Mouse (Mus musculus): ENCODE results near the gene Adprhl1. TPM values are rescaled to one million over a fixed set of nuclear protein-coding genes. Genes with fewer than 3 reads are reported as not detected.

Gene Adprhl1
- polyA plus RNA-seq, 1 experiment from 2014 or later: 0.27 TPM

DNA sequence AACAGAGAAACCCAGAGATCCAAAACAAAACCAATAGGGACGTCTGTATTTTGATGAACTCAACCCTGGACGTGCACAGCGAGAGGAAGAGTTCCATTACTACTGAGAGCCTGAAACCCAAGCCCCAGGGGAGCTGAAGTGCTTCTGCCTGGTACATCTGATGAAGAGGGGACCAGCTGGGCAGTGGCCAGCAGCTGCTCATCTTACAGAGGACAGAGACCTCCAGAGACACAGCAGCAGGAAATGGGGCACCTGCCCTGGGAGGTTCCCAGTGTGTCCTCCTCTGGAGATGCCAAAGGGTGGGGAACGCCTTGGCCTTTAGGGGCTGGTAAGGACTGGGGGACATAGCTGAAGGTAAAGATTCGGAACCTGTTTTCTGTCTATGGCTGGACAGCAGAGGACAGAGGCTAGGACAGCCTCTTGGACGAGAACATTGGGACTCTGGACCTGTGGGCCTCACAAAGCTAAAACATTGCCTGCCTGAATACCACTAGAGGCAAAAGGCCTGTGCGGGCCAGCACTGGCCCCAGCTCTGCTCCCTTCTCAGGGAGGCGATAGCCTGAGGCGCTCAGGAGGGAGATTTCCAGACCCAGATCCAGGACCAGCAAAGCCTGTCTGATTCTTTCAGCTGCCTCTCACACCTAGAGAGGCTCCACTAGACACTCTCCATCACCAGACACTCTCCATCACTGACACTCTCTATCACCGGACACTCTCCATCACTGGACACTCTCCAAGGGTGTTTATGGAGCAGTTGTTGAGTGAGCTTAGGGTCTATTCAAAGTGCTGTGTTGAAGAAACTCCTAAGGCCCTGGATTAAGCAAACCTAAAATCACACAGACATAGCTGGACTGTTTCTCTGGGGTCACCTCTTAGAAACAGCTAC lies 10.7 kb downstream of the Adprhl1 start:
- H3K9me3 ChIP-seq (ENCODE audit: control insufficient read depth, low read length): no peaks in the 10 kb centered on the region
- H3K27me3 ChIP-seq (replicated peaks; ENCODE audit: control insufficient read depth, insufficient read depth, low read length): no peaks in the 10 kb centered on the region
- no peak overlapping the region for H3K27ac ChIP-seq (ENCODE audit: low read depth)
- H3K9ac ChIP-seq (ENCODE audit: low read length): no peak overlapping the region
- no peak overlapping the region for H3K4me2 ChIP-seq (ENCODE audit: low read length)
- 85% methylated on average over 10 of the region's 10 CpGs for WGBS
- no peaks in the 10 kb centered on the region for H3K36me3 ChIP-seq (ENCODE audit: control insufficient read depth, insufficient read depth, low read length)
- H3K4me3 ChIP-seq (ENCODE audit: low read depth, low read length): no peak overlapping the region
- H3K4me1 ChIP-seq (replicated peaks; ENCODE audit: control insufficient read depth, insufficient read depth, low read length): no peaks in the 10 kb centered on the region
- no peak for ATAC-seq (replicated peaks; ENCODE audit: low FRiP score, low TSS enrichment, low read depth)
- no peak for DNase-seq (ENCODE audit: low spot score)

GRCm38 (mm10) chr8:13240691-13241090 lies 13.3 kb downstream of the Adprhl1 start:
- Histone ChIP-seq H3K9ac (ENCODE audit: low read length) (no peak overlapping the region), H3K9me3 (ENCODE audit: control insufficient read depth, low read length) (no peaks in the 10 kb centered on the region), H3K27ac (ENCODE audit: low read depth) (no peak overlapping the region), H3K4me2 (ENCODE audit: low read length) (no peak overlapping the region), H3K36me3 (ENCODE audit: control insufficient read depth, insufficient read depth, low read length) (no peaks in the 10 kb centered on the region), H3K4me3 (ENCODE audit: low read depth, low read length) (no peak overlapping the region), H3K27me3 (replicated peaks; ENCODE audit: control insufficient read depth, insufficient read depth, low read length) (no peaks in the 10 kb centered on the region), H3K4me1 (replicated peaks; ENCODE audit: control insufficient read depth, insufficient read depth, low read length) (no peaks in the 10 kb centered on the region)
- ATAC-seq (replicated peaks; ENCODE audit: low FRiP score, low TSS enrichment, low read depth): no peak
- DNase-seq (ENCODE audit: low spot score): no peak
- 77% methylated on average over 7 of the region's 7 CpGs for WGBS

DNA sequence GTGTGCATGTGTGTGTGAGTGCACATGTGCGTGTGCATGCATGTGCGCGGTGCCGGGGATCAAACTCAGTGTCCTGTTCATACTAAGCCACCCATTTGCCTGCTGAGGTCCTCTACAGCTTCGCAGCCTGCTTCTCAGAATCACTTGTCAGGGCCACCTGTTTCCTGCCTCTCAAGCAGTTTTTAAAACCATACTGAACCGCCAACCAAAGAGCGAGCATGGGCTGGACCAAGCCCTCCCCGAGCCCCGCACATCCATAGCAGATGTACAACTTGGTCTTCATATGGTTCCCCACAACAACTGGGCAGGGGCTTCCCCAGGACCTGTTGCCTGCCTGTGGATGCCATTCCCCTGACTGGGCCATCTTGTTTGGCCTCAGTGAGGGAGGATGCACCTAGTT lies 13.9 kb downstream of the Adprhl1 start:
- Histone ChIP-seq H3K36me3 (ENCODE audit: control insufficient read depth, insufficient read depth, low read length) (no peaks in the 10 kb centered on the region), H3K4me2 (ENCODE audit: low read length) (no peak overlapping the region), H3K9ac (ENCODE audit: low read length) (no peak overlapping the region), H3K4me3 (ENCODE audit: low read depth, low read length) (no peak overlapping the region), H3K27ac (ENCODE audit: low read depth) (no peak overlapping the region), H3K27me3 (replicated peaks; ENCODE audit: control insufficient read depth, insufficient read depth, low read length) (no peaks in the 10 kb centered on the region), H3K4me1 (replicated peaks; ENCODE audit: control insufficient read depth, insufficient read depth, low read length) (no peaks in the 10 kb centered on the region), H3K9me3 (ENCODE audit: control insufficient read depth, low read length) (no peaks in the 10 kb centered on the region)
- DNase-seq (ENCODE audit: low spot score): no peak
- WGBS: 86% methylated on average over 9 of the region's 9 CpGs
- ATAC-seq (replicated peaks; ENCODE audit: low FRiP score, low TSS enrichment, low read depth): no peak

GRCm38 (mm10) chr8:13234803-13235202 lies 19.2 kb downstream of the Adprhl1 start:
- H3K4me1 ChIP-seq (replicated peaks; ENCODE audit: control insufficient read depth, insufficient read depth, low read length): no peaks in the 10 kb centered on the region
- H3K4me3 ChIP-seq (ENCODE audit: low read depth, low read length): no peak overlapping the region
- H3K9ac ChIP-seq (ENCODE audit: low read length): no peak overlapping the region
- H3K27me3 ChIP-seq (replicated peaks; ENCODE audit: control insufficient read depth, insufficient read depth, low read length): no peaks in the 10 kb centered on the region
- DNase-seq (ENCODE audit: low spot score) (no peak), ATAC-seq (replicated peaks; ENCODE audit: low FRiP score, low TSS enrichment, low read depth) (no peak)
- H3K27ac ChIP-seq (ENCODE audit: low read depth): no peak overlapping the region
- no peaks in the 10 kb centered on the region for H3K36me3 ChIP-seq (ENCODE audit: control insufficient read depth, insufficient read depth, low read length)
- no peaks in the 10 kb centered on the region for H3K9me3 ChIP-seq (ENCODE audit: control insufficient read depth, low read length)
- H3K4me2 ChIP-seq (ENCODE audit: low read length): no peak overlapping the region
- 93% methylated on average over 13 of the region's 13 CpGs for WGBS

GRCm38 (mm10) chr8:13230471-13230870 lies 23.5 kb downstream of the Adprhl1 start:
- Histone ChIP-seq H3K9ac (ENCODE audit: low read length) (0 out of 2 replicates have a peak overlapping the region, but pooled peaks have one; percentile 7), H3K4me3 (ENCODE audit: low read depth, low read length) (no peak overlapping the region), H3K9me3 (ENCODE audit: control insufficient read depth, low read length) (no peaks in the 10 kb centered on the region), H3K4me1 (replicated peaks; ENCODE audit: control insufficient read depth, insufficient read depth, low read length) (no peaks in the 10 kb centered on the region), H3K4me2 (ENCODE audit: low read length) (no peak overlapping the region), H3K27me3 (replicated peaks; ENCODE audit: control insufficient read depth, insufficient read depth, low read length) (no peaks in the 10 kb centered on the region), H3K27ac (ENCODE audit: low read depth) (no peak overlapping the region), H3K36me3 (ENCODE audit: control insufficient read depth, insufficient read depth, low read length) (no peaks in the 10 kb centered on the region)
- WGBS: 80% methylated on average over 4 of the region's 4 CpGs
- no peak for ATAC-seq (replicated peaks; ENCODE audit: low FRiP score, low TSS enrichment, low read depth)
- no peak for DNase-seq (ENCODE audit: low spot score)

DNA sequence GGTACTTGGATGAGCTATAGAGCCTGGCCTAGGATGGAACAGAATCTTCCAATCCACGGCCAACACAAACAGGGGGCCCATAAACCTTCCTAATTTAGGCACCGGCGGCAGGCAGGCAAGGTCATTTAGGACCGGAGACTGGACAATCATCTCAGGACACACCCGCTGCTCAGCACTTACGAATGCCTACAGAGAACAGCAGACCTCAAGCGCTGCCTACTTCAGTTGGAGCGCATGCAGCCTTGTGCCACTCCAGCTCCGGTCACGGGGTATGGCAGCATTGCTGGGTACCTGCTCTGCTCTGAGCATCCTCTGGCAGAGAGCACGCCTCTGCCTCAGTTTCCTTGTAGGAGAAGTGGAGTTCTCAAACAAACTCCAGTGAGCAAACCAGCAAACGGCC lies 24.2 kb downstream of the Adprhl1 start:
- H3K9ac ChIP-seq (ENCODE audit: low read length): no peak overlapping the region
- no peak overlapping the region for H3K27ac ChIP-seq (ENCODE audit: low read depth)
- H3K27me3 ChIP-seq (replicated peaks; ENCODE audit: control insufficient read depth, insufficient read depth, low read length): no peaks in the 10 kb centered on the region
- WGBS: 76% methylated on average over 12 of the region's 12 CpGs
- no peak overlapping the region for H3K4me3 ChIP-seq (ENCODE audit: low read depth, low read length)
- no peaks in the 10 kb centered on the region for H3K36me3 ChIP-seq (ENCODE audit: control insufficient read depth, insufficient read depth, low read length)
- no peak overlapping the region for H3K4me2 ChIP-seq (ENCODE audit: low read length)
- no peak for ATAC-seq (replicated peaks; ENCODE audit: low FRiP score, low TSS enrichment, low read depth)
- DNase-seq (ENCODE audit: low spot score): no peak
- no peaks in the 10 kb centered on the region for H3K4me1 ChIP-seq (replicated peaks; ENCODE audit: control insufficient read depth, insufficient read depth, low read length)
- H3K9me3 ChIP-seq (ENCODE audit: control insufficient read depth, low read length): no peaks in the 10 kb centered on the region

DNA sequence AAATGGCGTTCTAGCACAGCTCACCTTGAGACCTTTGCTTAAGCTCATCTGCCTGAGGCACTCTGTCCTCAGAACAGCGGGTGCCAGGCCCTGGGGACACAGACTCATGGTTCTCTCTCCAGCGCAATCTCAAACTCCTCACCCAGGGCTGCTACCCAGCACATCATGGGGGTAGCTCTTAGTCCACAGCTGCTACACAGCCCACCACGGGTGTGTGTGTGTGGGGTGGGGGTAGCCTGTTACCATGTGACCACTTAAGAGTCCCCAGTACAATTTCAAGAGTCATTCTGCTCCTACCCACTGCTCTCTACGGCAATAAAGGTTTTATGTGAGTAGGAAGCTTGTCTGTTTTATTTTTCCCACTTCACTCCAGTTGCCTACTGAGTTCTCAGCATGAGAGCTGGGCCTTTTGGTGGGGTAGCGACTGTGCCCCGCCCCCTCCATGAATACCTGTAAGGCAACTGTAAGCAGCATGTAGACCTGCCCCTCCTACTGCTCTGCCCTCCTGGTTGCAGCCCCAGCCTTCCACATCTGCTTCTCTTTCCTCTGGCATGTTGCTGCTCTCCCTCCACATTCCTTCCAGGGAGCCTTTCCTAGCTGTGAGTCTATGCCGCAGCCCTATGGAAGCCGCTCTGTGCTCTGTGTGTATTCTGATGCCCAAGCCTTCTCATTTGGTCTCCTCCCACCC lies 24.9 kb downstream of the Adprhl1 start:
- 43% methylated on average over 9 of the region's 9 CpGs for WGBS

GRCm38 (mm10) chr8:13227184-13227583 lies 26.8 kb downstream of the Adprhl1 start:
- no peak overlapping the region for H3K9ac ChIP-seq (ENCODE audit: low read length)
- no peaks in the 10 kb centered on the region for H3K4me1 ChIP-seq (replicated peaks; ENCODE audit: control insufficient read depth, insufficient read depth, low read length)
- H3K4me2 ChIP-seq (ENCODE audit: low read length): no peak overlapping the region
- H3K9me3 ChIP-seq (ENCODE audit: control insufficient read depth, low read length): no peaks in the 10 kb centered on the region
- H3K4me3 ChIP-seq (ENCODE audit: low read depth, low read length): no peak overlapping the region
- no peaks in the 10 kb centered on the region for H3K36me3 ChIP-seq (ENCODE audit: control insufficient read depth, insufficient read depth, low read length)
- ATAC-seq (replicated peaks; ENCODE audit: low FRiP score, low TSS enrichment, low read depth) (no peak), DNase-seq (ENCODE audit: low spot score) (no peak)
- H3K27ac ChIP-seq (ENCODE audit: low read depth): no peak overlapping the region
- H3K27me3 ChIP-seq (replicated peaks; ENCODE audit: control insufficient read depth, insufficient read depth, low read length): no peaks in the 10 kb centered on the region
- WGBS: 60% methylated on average over 3 of the region's 3 CpGs

More for the DNA sequence above, 24.9 kb downstream of the Adprhl1 start:
- no peak overlapping the region for H3K4me2 ChIP-seq (ENCODE audit: low read length)
- ATAC-seq (replicated peaks; ENCODE audit: low FRiP score, low TSS enrichment, low read depth): no peak
- H3K4me3 ChIP-seq (ENCODE audit: low read depth, low read length): no peak overlapping the region
- no peaks in the 10 kb centered on the region for H3K36me3 ChIP-seq (ENCODE audit: control insufficient read depth, insufficient read depth, low read length)
- no peak for DNase-seq (ENCODE audit: low spot score)
- H3K9me3 ChIP-seq (ENCODE audit: control insufficient read depth, low read length): no peaks in the 10 kb centered on the region
- H3K27ac ChIP-seq (ENCODE audit: low read depth): no peak overlapping the region
- H3K27me3 ChIP-seq (replicated peaks; ENCODE audit: control insufficient read depth, insufficient read depth, low read length): no peaks in the 10 kb centered on the region
- no peaks in the 10 kb centered on the region for H3K4me1 ChIP-seq (replicated peaks; ENCODE audit: control insufficient read depth, insufficient read depth, low read length)
- no peak overlapping the region for H3K9ac ChIP-seq (ENCODE audit: low read length)
